Mouse (Mus musculus): ENCODE results near the gene Zcchc8. TPM values are rescaled to one million over a fixed set of nuclear protein-coding genes. Genes with fewer than 3 reads are reported as not detected.
A peak's percentile ranks its signal among the peaks of the same experiment; 100 is the strongest.

The Zcchc8 gene
- total and polyA plus RNA-seq, 3 experiments, result 18.4 to 57.4 TPM; not detected in 1

DNA sequence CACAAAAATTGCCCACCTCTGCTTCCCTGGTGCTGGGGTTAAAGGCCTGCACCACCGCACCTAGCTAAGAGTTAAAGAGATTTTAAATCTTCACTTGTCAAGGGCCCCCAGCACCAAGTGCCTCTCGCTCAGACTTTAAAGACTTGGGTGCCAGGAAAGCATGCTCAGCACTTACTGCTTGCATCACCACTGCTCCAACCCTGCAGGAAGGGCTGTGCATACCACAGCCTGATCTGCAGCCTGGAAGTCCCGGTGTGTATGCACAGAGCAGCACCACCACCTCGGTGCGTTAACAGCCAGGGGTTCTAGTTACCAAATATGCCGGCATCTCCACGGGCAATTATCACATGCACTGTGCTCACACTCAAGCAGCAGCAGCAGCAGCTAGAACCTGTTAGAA, 63.2 kb downstream of the Zcchc8 start:
- H3K79me2 ChIP-seq (ENCODE audit: control insufficient read depth, insufficient read depth, low read length, poor library complexity), result no peaks in the 10 kb centered on the region
- peaks cover 0 to 1% of the 10 kb centered on the region in 2 experiments; a peak in 2 of 4 replicates for H3K36me3 ChIP-seq (ENCODE audit: control insufficient read depth in 1 of 2, insufficient read depth in 2 of 2, low read length in 2 of 2)
- H3K27me3 ChIP-seq (ENCODE audit: control insufficient read depth in 1 of 2, insufficient read depth in 2 of 2, low read length in 2 of 2), result no peaks in the 10 kb centered on the region
- H3K27ac ChIP-seq (ENCODE audit: control insufficient read depth, low read depth, low read length), result no peak overlapping the region
- H3K9me3 ChIP-seq (replicated peaks; ENCODE audit: insufficient read depth, low read length), result no peaks in the 10 kb centered on the region
- H3K4me1 ChIP-seq (ENCODE audit: control insufficient read depth in 1 of 2, insufficient read depth in 2 of 2, low read length in 2 of 2), result peaks cover 0 to 2% of the 10 kb centered on the region in 2 experiments; a peak in 3 of 4 replicates
- H3K9ac ChIP-seq (ENCODE audit: control insufficient read depth, low read depth, low read length, poor library complexity, severe bottlenecking), result no peak overlapping the region
- DNase-seq (ENCODE audit: low read depth, low spot score), result no peak
- no peak for TF ChIP-seq CHD1 (IDR thresholded peaks at IDR 0.05; ENCODE audit: low read depth, low read length)
- no peak for TF ChIP-seq E2F4 (IDR thresholded peaks at IDR 0.05; ENCODE audit: borderline replicate concordance, low read depth, low read length)
- no peak for TF ChIP-seq MAZ (IDR thresholded peaks at IDR 0.05; ENCODE audit: low read depth, low read length)
- no peak for TF ChIP-seq KAT2A (conservative IDR thresholded peaks at IDR 0.05; ENCODE audit: low read depth, low read length)
- TF ChIP-seq GABPA (IDR thresholded peaks at IDR 0.05; ENCODE audit: low read depth, low read length), result no peak
- TF ChIP-seq EP300 (IDR thresholded peaks at IDR 0.05; ENCODE audit: low read depth in 1 of 2, low read length in 2 of 2), result no peak
- TF ChIP-seq CHD2 (IDR thresholded peaks at IDR 0.05; ENCODE audit: low read length), result no peak
- TF ChIP-seq GATA1 (IDR thresholded peaks at IDR 0.05; ENCODE audit: low read depth, low read length), result no peak
- TF ChIP-seq ZNF384 (IDR thresholded peaks at IDR 0.05; ENCODE audit: low read depth, low read length), result no peak
- H3K4me3 ChIP-seq (ENCODE audit: control insufficient read depth in 1 of 2, insufficient read depth in 1 of 2, low read depth in 2 of 2, low read length in 2 of 2), result no peak overlapping the region

DNA sequence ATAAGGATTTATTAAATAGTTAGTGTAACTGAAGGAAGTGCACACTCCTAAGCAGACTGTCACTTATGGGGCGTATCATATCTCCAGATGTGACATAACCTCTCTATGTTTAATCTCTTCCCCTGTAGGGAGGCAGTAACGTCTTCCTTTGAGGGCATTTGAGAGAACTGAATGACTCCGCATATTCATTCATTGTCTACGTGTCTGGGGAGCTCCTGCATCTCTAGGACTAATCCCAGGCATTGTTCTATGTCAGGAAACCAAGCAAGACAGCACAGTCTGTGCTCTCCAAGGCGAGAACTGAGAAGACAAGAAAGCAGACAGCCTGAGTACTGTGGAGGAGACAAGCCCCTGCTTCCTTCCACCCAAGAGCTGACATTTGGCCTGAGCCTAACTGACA, 66.0 kb downstream of the Zcchc8 start:
- no peaks in the 10 kb centered on the region for H3K27me3 ChIP-seq (ENCODE audit: control insufficient read depth in 1 of 2, insufficient read depth in 2 of 2, low read length in 2 of 2)
- H3K4me3 ChIP-seq (ENCODE audit: control insufficient read depth in 1 of 2, insufficient read depth in 1 of 2, low read depth in 2 of 2, low read length in 2 of 2), result no peak overlapping the region
- H3K4me1 ChIP-seq (ENCODE audit: control insufficient read depth in 1 of 2, insufficient read depth in 2 of 2, low read length in 2 of 2), result no peaks in the 10 kb centered on the region
- TF ChIP-seq BHLHE40 (IDR thresholded peaks at IDR 0.05; ENCODE audit: borderline replicate concordance, low read depth, low read length) (no peak), POLR2A (IDR thresholded peaks at IDR 0.05; ENCODE audit: control insufficient read depth in 1 of 2, insufficient read depth in 1 of 2, low read depth in 1 of 2, low read length in 2 of 2, poor library complexity in 1 of 2) (no peak), MAZ (IDR thresholded peaks at IDR 0.05; ENCODE audit: low read depth, low read length) (no peak), GABPA (IDR thresholded peaks at IDR 0.05; ENCODE audit: low read depth, low read length) (no peak), USF2 (IDR thresholded peaks at IDR 0.05; ENCODE audit: borderline replicate concordance in 1 of 2, insufficient read depth in 1 of 2, low read depth in 1 of 2, low read length in 2 of 2) (no peak), E2F4 (IDR thresholded peaks at IDR 0.05; ENCODE audit: borderline replicate concordance, low read depth, low read length) (no peak), NRF1 (IDR thresholded peaks at IDR 0.05; ENCODE audit: insufficient read depth, low read depth, low read length, poor library complexity, severe bottlenecking) (no peak), RCOR1 (IDR thresholded peaks at IDR 0.05; ENCODE audit: low read depth, low read length) (no peak), SIN3A (IDR thresholded peaks at IDR 0.05; ENCODE audit: low read length) (no peak), CTCF (IDR thresholded peaks at IDR 0.05 in 2 of 3, conservative IDR thresholded peaks at IDR 0.05 in 1 of 3; ENCODE audit: control insufficient read depth in 1 of 3, insufficient read depth in 1 of 3, low read depth in 2 of 3, low read length in 3 of 3, poor library complexity in 1 of 3, severe bottlenecking in 1 of 3) (no peak), ZMIZ1 (IDR thresholded peaks at IDR 0.05; ENCODE audit: low read depth, low read length) (no peak), JUND (IDR thresholded peaks at IDR 0.05; ENCODE audit: low read depth, low read length) (no peak)
- peak; percentile 40 for DNase-seq (ENCODE audit: low read depth, low spot score)
- no peaks in the 10 kb centered on the region for H3K79me2 ChIP-seq (ENCODE audit: control insufficient read depth, insufficient read depth, low read length, poor library complexity)
- no peak overlapping the region for H3K27ac ChIP-seq (ENCODE audit: control insufficient read depth, low read depth, low read length)
- H3K9me3 ChIP-seq (replicated peaks; ENCODE audit: insufficient read depth, low read length), result no peaks in the 10 kb centered on the region
- no peak overlapping the region for H3K9ac ChIP-seq (ENCODE audit: control insufficient read depth, low read depth, low read length, poor library complexity, severe bottlenecking)
- H3K36me3 ChIP-seq (ENCODE audit: control insufficient read depth in 1 of 2, insufficient read depth in 2 of 2, low read length in 2 of 2), result peaks cover 0 to 1% of the 10 kb centered on the region in 2 experiments; a peak in 2 of 4 replicates

Measured in MEL (cell line).